Mouse (Mus musculus) forelimb bud, embryonic 11.5 days (tissue): ENCODE data around the gene Adamts8.
A peak's percentile ranks its signal among the peaks of the same experiment; 100 is the strongest.

ENCODE experiments used
- DNase-seq: peaks from one replicate; pipeline ENCODE4 v3.0.0-alpha.2; 2012; ENCODE audit warnings: low read depth, low spot score

Gene Adamts8

GRCm38 (mm10) chr9:30942512-30943313 is at the start of gene Adamts8:
Adamts8 (plus strand) TSS chr9:30942562.
- DNase-seq, result peak; percentile 58

DNA sequence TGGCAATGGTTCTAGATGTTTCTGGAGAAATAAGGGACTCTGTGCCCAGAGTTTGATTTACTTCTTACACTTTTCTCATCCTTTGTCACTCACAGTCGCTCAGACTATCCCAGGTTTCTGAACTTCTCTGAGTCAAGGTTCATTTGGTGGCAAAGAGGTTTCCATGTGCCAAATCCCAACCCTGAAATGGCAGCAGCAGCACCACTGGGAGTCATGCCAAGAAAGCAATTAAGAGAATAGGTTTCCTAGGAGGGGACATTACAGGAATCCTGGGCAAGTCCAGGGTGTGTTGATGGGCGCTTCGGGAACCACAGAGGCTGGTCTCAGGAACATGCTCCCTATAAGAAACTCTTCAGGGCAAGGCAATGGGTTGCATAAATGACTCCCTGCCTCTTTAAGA is 46.7 kb upstream of the Adamts8 start:
- DNase-seq, result no peak

- DNase-seq, result no peak
Observed at GRCm38 (mm10) chr9:30896752-30897151, 45.6 kb upstream of the Adamts8 start.

GRCm38 (mm10) chr9:30897169-30897568 is 45.2 kb upstream of the Adamts8 start:
- DNase-seq, result no peak

- DNase-seq, result no peak
Observed at GRCm38 (mm10) chr9:30902152-30902551, 40.2 kb upstream of the Adamts8 start.

- DNase-seq, result no peak
Observed at GRCm38 (mm10) chr9:30902641-30903040, 39.7 kb upstream of the Adamts8 start.

DNA sequence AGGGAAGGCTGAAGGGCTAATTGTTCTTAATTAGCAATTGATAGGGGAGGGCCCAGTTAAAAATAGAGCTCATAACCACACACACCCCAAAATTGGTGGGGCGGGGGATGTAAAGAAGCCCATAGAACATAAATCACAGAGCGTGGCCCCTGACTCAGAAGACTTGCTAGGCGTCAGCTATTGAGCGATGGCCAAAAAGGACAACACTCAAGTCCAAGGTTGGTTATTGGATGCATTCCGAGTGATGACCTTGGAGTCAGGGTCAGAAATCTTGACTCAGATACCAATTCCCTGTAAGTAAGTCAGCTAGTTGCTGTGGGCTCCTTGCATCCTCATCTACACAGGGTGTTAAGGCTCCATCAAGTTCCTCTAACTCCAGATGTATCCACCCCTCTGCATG is 39.1 kb upstream of the Adamts8 start:
- no peak for DNase-seq

DNA sequence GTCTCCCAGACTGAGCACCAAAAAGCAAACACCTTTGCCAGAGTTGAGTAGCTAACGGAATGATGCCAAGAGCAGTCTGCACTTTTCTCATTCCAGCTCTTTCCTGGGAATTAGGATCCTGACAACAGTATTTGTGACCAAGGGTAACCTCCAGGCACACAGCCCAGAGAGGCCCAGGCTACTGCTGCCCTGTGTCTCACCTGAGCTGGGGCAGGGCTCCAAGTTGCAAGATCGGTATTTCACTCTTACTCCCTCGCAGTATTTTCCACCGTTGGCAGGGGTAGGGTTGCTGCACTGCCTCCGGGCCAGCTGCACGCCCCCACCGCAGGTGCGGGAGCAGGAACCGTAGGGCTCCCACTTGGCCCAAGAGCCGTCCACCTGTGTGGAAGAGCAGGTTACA is 36.5 kb upstream of the Adamts8 start:
- DNase-seq, result no peak

DNA sequence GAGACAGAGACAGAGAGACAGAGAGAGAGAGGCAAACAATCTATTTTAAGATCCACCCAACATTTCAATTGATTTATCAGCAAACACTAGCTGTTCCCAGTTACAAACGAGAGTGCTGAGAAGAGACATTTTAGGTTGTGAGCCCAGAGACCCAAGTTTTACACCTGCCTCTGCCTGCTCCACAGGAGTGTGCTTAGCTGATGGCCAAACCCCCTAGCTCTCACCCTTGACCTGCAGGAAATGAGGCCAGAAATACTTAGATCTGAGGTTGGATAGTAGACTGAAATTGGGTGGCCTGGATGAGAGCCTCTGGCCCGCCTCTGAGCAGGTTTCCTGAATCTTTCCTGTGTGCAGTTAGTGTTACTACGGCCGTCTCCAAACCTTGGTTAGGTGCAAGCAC is 35.9 kb upstream of the Adamts8 start:
- DNase-seq, result no peak

- DNase-seq, result no peak
Observed at GRCm38 (mm10) chr9:30907677-30908295, 34.6 kb upstream of the Adamts8 start.

DNA sequence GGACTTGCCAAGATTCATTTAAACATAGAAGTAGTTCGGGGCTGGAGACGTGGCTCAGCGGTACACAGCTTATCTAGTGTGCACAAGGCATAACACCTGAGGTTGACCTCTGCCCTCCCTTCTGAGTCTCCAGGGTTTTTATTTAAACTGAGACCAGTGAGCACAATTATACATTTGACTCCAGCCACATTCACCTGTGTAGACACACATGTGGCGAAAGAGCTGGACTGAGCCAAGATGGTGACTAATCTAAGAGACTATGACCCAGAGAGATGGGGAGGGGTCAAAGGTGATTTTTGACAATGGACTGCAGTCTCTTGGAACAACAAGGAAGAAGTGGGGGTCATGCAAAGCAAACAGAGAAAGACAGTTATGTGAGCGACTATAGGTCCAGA is 34.1 kb upstream of the Adamts8 start:
- DNase-seq, result no peak

- DNase-seq, result no peak
Observed at GRCm38 (mm10) chr9:30908973-30909372, 33.4 kb upstream of the Adamts8 start.

DNA sequence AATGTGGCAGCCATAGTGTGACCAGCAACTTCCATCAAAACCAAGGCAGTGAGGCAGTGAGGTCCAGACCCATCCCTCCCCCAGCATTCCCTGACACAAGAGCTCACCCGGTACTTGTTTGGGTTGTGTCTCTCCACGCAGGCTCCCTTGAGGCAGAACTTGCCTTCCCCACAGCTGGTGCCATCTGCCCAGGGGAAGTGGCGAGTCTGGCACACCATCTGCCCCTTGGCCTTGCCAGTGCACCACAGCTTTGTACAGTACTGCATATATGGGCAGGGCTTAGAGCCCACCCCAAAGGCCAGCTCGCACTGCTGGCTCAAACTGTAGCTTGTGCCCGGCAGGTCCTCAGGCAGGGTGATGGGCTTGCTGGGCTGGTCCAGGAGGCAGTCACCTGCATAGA is 31.9 kb upstream of the Adamts8 start:
- DNase-seq, result no peak

GRCm38 (mm10) chr9:30912161-30912560 is 30.2 kb upstream of the Adamts8 start:
- no peak for DNase-seq

DNA sequence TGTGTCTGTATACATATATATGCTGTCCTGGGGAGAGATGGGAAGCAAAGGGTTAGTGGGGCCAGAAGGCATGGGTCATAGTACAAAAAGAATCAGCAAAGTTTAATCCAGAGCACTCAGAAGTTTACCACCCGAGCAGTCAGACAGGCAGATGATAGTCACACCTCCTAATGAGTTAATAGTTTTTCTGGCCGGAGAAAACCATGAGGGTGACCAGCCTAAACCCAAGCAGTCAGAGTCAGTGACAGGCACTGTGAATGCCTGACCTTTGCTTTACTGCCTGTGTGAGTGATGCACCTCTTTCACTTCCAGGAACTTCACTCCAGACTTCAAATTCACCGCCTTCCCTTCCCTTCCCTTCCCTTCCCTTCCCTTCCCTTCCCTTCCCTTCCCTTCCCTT is 28.9 kb upstream of the Adamts8 start:
- DNase-seq, result no peak

GRCm38 (mm10) chr9:30914241-30914640 is 28.1 kb upstream of the Adamts8 start:
- DNase-seq, result no peak

DNA sequence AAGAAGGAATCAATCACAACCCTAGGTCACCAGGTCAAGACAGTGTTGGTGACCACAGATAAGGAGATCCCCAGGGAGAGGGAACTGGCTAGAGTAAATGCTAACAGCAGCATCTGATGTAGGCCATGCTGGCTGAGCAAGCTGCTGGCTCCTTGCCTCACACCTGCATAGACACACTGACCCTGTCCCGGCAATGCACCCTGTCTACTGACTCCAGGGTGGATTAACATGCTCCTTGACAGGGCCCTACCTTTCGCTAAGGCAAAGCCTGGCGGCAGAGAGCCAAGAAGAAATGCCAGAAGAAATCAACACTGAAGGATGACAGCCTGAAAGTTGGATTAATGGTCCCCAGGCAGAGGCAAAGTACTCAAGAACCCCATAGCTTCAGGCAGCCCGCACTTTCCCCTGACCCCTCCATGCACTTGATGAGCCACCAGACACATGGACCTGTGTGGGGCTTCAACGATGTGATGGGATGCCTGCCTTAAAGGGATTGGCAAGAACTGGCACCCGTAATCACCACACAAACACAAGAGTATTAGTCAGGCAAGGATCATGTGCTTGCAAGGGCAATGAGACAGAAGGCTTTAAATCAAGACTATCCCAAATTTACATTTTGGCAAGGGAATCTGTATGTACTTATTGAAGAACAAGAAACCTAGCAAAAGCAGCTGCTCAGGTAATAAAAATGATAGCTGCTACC is 25.9 kb upstream of the Adamts8 start:
- no peak for DNase-seq

DNA sequence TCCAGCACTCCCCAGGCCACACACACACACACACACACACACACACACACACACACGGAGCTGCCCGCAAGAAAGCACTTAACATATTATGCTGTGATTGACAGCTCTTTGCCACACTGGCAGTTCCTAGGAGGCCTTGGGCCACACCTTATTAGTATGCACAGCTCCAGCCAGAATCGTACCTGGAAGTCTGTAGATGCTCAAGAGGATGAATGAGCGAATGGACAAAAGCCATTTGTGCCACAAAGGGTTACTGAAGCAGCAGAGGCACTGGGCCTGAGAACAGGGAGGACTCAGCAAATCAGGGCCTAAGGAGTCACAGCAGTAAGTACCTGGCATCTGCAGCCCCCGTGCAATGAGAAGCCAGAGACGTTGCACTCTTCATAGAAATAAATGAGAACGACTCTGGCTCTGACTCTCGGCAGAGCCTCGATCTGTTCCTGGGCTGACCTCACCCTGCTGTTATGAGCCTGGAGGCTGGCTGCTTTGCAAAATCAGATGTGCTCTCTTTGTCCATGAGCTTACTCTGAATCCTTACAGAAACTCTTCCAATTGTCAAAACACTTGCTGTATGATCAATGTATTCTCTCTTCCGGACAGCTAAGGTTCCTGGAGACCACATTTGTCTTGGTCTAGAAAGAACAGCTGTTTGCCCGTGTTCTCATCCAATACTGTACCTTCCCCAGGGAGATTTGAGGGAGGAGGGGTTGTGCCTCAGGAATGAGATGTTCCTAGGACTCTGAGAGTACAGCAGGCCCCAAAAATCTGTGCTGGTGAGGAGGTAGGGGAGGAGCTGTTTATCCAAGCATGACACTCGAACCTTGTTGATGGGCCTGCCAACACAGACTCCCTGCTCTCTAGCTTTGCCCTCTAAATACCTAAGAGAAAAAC is 23.7 kb upstream of the Adamts8 start:
- DNase-seq, result no peak

DNA sequence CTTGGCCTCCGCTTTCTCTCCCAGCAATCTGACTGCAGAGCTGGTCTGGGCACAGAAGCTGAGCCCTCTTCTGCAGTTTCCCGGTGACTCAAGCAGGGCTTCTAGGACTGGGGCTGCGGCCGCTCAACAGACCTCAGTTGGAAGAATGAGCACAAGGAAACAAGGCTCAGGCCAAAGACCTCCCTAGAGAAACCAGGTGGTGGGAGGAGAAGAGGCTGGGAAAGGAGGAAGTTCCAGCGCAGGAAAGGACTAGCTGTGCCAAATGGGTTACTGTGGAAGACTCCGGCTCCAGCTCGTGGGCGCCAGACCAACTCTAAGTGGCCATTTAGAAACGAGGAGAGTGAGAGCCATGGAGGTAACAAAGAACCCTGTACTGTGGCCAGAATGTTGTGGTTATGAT is 22.7 kb upstream of the Adamts8 start:
- no peak for DNase-seq

- peak; percentile 40 for DNase-seq
Observed at GRCm38 (mm10) chr9:30920736-30921135, 21.6 kb upstream of the Adamts8 start.

GRCm38 (mm10) chr9:30921261-30922103 is 20.9 kb upstream of the Adamts8 start:
- peak; percentile 30 for DNase-seq
